Mouse (Mus musculus) liver, embryonic 14.5 days (tissue): ENCODE results near the gene Olfr555. TPM values are rescaled to one million over a fixed set of nuclear protein-coding genes. Genes with fewer than 3 reads are reported as not detected.
"Not testable (repeated sequence)": the region's sequence is repeated elsewhere in the genome, so short reads cannot be mapped to it uniquely, and the experiment has no call there.

Experiments
- ATAC-seq: fragments of 200-750 bp; cut with Nextera tagmentation; 2 replicates; pipeline ENCODE4 v1.8.0; 2017; ENCODE audit warnings: moderate number of reproducible peaks, mild to moderate bottlenecking, moderate library complexity; ENCODE audit not compliant: insufficient read depth
- DNase-seq, 3 experiments: peaks; one replicate each; pipeline ENCODE4 v3.0.0-alpha.2; 2012 to 2013; ENCODE audit warnings: low read depth in 3 of 3, low spot score in 3 of 3
- H3K27ac ChIP-seq: fragments of 300-500 bp; sonication (generic); 2 replicates; pipeline ENCODE4 v1.5.1; 2014; ENCODE audit warnings: moderate library complexity, mild to moderate bottlenecking, control low read depth, inconsistent platforms
- H3K27me3 ChIP-seq: fragments of 300-500 bp; sonication (generic); 2 replicates; pipeline ENCODE4 v1.6.1; 2014; ENCODE audit warnings: mild to moderate bottlenecking, low read length, moderate library complexity; ENCODE audit not compliant: control insufficient read depth, insufficient read depth
- H3K36me3 ChIP-seq: fragments of 300-500 bp; sonication (generic); replicated peaks from 2 replicates; pipeline ENCODE4 v1.6.1; 2014; ENCODE audit warnings: low read depth; ENCODE audit not compliant: control insufficient read depth, insufficient read depth
- H3K4me1 ChIP-seq, 2 experiments: fragments of 200-500 bp in 1 of 2; fragments of 300-500 bp in 1 of 2; sonication (generic) in 1 of 2; replicated peaks; 2 replicates each; pipeline ENCODE4 v1.6.1; 2012 to 2014; ENCODE audit warnings: antibody characterized with exemption in 1 of 2, inconsistent platforms in 1 of 2, low read length in 1 of 2; ENCODE audit not compliant: control insufficient read depth in 2 of 2, insufficient read depth in 2 of 2
- H3K4me2 ChIP-seq: fragments of 300-500 bp; sonication (generic); 2 replicates; pipeline ENCODE4 v1.6.1; 2014; ENCODE audit warnings: low read depth, mild to moderate bottlenecking, control low read depth, moderate library complexity
- H3K4me3 ChIP-seq, 2 experiments: fragments of 200-500 bp in 1 of 2; fragments of 300-500 bp in 1 of 2; sonication (generic) in 1 of 2; 2 replicates each; pipeline ENCODE4 v1.5.1; 2012 to 2014; ENCODE audit warnings: low read depth in 2 of 2, low read length in 2 of 2, mild to moderate bottlenecking in 2 of 2, control low read depth in 1 of 2, inconsistent platforms in 1 of 2, moderate library complexity in 1 of 2; ENCODE audit not compliant: insufficient read depth in 1 of 2
- H3K9ac ChIP-seq: fragments of 300-500 bp; sonication (generic); replicated peaks from 2 replicates; pipeline ENCODE4 v1.6.1; 2014; ENCODE audit warnings: mild to moderate bottlenecking, control low read depth, moderate library complexity
- H3K9me3 ChIP-seq: fragments of 300-500 bp; sonication (generic); 2 replicates; pipeline ENCODE4 v1.6.1; 2016; ENCODE audit warnings: low read length, mixed read lengths; ENCODE audit not compliant: control insufficient read depth
- CTCF ChIP-seq: IDR thresholded peaks from 2 replicates; pipeline ENCODE4 v1.5.1; 2016; ENCODE audit warnings: antibody characterized with exemption, low read depth, control low read depth
- EP300 ChIP-seq: IDR thresholded peaks from 2 replicates; pipeline ENCODE4 v1.6.1; 2016; ENCODE audit warnings: antibody characterized with exemption, low read depth
- WGBS: fragments of 180-500 bp; shearing (Covaris S2); extraction: QIAGEN DNeasy Blood & Tissue Kit; methylation state at CpG from one replicate; pipeline ENCODE4 v1.1.7; 2014; ENCODE audit not compliant: insufficient replicate concordance; 5-methylcytosine and 5-hydroxymethylcytosine counted together
- polyA plus RNA-seq, 2 experiments: library from polyadenylated mRNA; depleted of rRNA in 1 of 2; stranded (reverse) in 1 of 2; unstranded in 1 of 2; fragments of >200 nt; fragmentation: Nextera tagmentation in 1 of 2; extraction: Ambion mirVana in 1 of 2; gene quantifications; 2 replicates each; pipeline versions ENCODE4 v1.2.1 to v1.2.3; 2012 to 2014

Olfr555 gene
- polyA plus RNA-seq (2012; rRNA removed), result not detected in 2 replicates
- polyA plus RNA-seq (2014; fragmentation: Nextera tagmentation; extraction: Ambion mirVana), result not detected in 2 replicates

DNA sequence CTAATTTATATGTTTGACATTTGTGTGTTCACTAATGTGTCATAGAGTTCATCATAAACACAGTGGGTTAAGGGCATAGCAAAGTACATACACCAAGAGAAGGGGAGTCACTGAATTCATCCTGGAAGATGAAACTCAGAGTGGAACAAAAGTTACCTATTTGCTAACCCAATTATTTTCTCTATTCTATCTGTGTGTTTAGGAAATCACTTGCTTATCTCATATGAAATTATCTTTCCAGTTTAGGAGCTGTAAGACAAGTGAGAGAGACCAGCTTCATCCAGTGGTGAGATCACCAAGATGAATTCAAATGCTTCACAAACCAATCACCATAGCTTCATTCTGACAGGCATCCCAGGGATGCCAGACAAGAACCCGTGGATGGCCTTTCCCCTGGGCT is at the start of gene Olfr555:
Olfr555 (plus strand) TSS at position 301 of the 400 bp plus-strand sequence.
- 41% methylated on average over 1 of the region's 1 CpGs for WGBS
- TF ChIP-seq CTCF (no peak), EP300 (no peak)
- no peak for ATAC-seq

DNA sequence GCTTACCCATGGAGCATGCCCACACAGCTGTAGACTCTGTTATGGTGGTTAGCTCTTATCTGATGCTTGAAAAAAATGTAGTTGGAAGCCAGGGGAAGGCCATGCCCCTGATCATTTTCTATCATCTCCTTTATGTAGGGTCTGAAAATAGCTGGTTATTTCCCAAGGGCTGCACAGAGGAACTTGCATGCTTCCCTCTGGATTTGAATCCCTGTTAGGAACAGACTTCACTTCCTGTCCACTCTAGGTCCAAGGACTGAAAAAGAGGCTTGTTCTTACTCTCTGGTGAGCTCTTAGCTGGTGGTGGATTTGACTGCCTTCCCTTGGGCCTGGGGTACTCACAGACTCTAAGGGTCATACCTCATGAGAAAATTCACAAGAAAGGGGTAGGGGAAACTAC is 40.5 kb upstream of the Olfr555 start, which contains the start of gene Olfr553:
Olfr553 (minus strand) TSS at position 101 of the 400 bp plus-strand sequence.
- ATAC-seq (no peak), DNase-seq (no peak)
- Histone ChIP-seq H3K9ac (no peak within 1 kb of the TSS), H3K4me2 (no peak within 1 kb of the TSS), H3K4me1 (no peaks in the 10 kb centered on the region), H3K9me3 (no peaks in the 10 kb centered on the region), H3K27me3 (no peaks in the 10 kb centered on the region), H3K36me3 (no peaks in the 10 kb centered on the region), H3K27ac (no peak within 1 kb of the TSS), H3K4me3 (no peak within 1 kb of the TSS)
- TF ChIP-seq CTCF (no peak), EP300 (no peak)

More for the DNA sequence above, at the start of gene Olfr555:
- Histone ChIP-seq H3K36me3 (no peaks in the 10 kb centered on the region), H3K9ac (no peak within 1 kb of the TSS), H3K4me3 (no peak within 1 kb of the TSS), H3K27me3 (no peaks in the 10 kb centered on the region), H3K4me2 (no peak within 1 kb of the TSS), H3K9me3 (no peaks in the 10 kb centered on the region), H3K27ac (no peak within 1 kb of the TSS), H3K4me1 (no peaks in the 10 kb centered on the region)
- no peak for DNase-seq

DNA sequence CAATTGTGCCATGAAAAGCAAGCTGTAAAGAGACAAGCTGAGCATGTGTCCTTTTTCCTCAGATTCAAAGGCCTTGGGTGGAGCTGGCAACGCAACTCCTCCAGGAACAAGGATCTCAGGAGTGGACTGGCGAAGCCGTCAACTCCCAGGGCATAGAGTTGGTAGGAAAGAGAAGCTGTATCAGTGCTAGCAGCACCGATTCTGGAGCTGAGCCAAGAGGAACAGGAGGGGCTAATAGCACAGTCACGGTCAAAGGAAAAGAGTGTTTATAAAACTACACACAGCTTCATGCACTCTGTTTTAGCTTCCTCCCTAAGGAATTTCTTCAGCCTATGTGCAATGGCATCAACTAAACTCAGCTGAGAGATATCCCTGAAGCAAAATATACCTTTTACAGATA is 39.0 kb upstream of the Olfr555 start:
- H3K4me3 ChIP-seq, result no peak overlapping the region
- H3K36me3 ChIP-seq, result no peaks in the 10 kb centered on the region
- ATAC-seq, result no peak
- DNase-seq, result no peak
- no peaks in the 10 kb centered on the region for H3K4me1 ChIP-seq
- WGBS, result 51% methylated on average over 5 of the region's 5 CpGs
- no peak for TF ChIP-seq CTCF
- TF ChIP-seq EP300, result no peak
- no peak overlapping the region for H3K9ac ChIP-seq
- no peaks in the 10 kb centered on the region for H3K9me3 ChIP-seq
- no peaks in the 10 kb centered on the region for H3K27me3 ChIP-seq
- H3K4me2 ChIP-seq, result no peak overlapping the region
- H3K27ac ChIP-seq, result no peak overlapping the region

DNA sequence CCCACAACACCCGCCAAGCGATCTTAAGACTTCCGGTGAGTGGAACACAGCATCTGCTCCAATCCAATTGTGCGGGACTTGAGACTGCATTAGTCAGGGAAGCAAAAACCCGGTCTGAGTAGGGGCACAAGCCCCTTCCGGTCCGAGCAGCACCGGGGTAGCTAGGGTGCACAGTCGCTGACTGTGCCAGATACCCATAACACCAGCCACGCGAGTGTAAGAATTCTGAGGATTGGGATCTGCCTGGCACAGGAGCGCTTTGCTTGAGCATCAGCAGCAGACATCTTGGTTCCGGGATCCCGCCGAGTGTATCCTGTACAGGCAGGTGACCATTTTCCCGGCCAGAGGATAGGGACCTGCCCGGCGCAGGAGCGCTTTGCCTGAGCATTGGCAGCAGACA is 38.3 kb upstream of the Olfr555 start:
- DNase-seq, H3K9ac ChIP-seq, H3K4me1 ChIP-seq, ATAC-seq, H3K4me3 ChIP-seq, H3K4me2 ChIP-seq, H3K9me3 ChIP-seq, H3K27me3 ChIP-seq, H3K27ac ChIP-seq, H3K36me3 ChIP-seq: not testable (repeated sequence)
- WGBS, result 68% methylated on average over 12 of the region's 19 CpGs

DNA sequence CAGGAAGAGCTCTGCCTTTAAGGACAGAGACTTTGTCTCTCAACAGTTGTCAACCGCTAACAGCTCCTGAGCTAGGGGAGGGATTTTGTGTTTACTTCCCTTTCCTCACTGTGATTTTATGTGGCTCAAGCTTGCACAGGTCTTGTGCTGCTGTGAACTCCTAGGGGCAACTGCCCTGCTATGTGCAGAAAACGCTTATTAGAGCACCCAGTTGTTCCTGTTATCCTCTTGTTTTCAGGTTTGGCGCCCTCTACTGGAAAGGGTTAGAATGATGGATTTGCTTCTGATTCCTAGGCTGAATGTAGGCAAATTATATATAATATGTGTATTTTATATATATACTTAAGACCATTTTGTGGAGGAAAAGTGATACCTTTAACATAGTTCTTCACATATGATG is 22.0 kb upstream of the Olfr555 start:
- H3K4me3 ChIP-seq, result no peak overlapping the region
- no peak for ATAC-seq
- no peak for TF ChIP-seq EP300
- peak; percentile 67 for TF ChIP-seq CTCF
- no peak overlapping the region for H3K4me2 ChIP-seq
- no peaks in the 10 kb centered on the region for H3K27me3 ChIP-seq
- DNase-seq, result peak in 1 of 3 experiments; percentile 35
- H3K9me3 ChIP-seq, result no peaks in the 10 kb centered on the region
- no peaks in the 10 kb centered on the region for H3K36me3 ChIP-seq
- H3K9ac ChIP-seq, result no peak overlapping the region
- no peak overlapping the region for H3K27ac ChIP-seq
- WGBS, result 20% methylated on average over 3 of the region's 3 CpGs
- no peaks in the 10 kb centered on the region for H3K4me1 ChIP-seq
